Mouse (Mus musculus): ENCODE measurements around the gene Cdc14a. TPM values are rescaled to one million over a fixed set of nuclear protein-coding genes. Genes with fewer than 3 reads are reported as not detected.

The Cdc14a gene
- polyA plus RNA-seq, 1 experiment from 2014 or later, result 2.9 TPM

- Histone ChIP-seq H3K9me3 (ENCODE audit: control insufficient read depth, low read length) (no peaks in the 10 kb centered on the region), H3K36me3 (ENCODE audit: control insufficient read depth, insufficient read depth, low read length) (no peaks in the 10 kb centered on the region), H3K27ac (ENCODE audit: low read depth, low read length) (no peak overlapping the region), H3K4me3 (ENCODE audit: low read length) (no peak overlapping the region), H3K27me3 (replicated peaks; ENCODE audit: control insufficient read depth, insufficient read depth, low read length) (no peaks in the 10 kb centered on the region), H3K4me2 (ENCODE audit: low read length) (no peak overlapping the region), H3K9ac (ENCODE audit: low read depth, low read length) (no peak overlapping the region), H3K4me1 (ENCODE audit: control insufficient read depth, insufficient read depth, low read depth, low read length) (no peaks in the 10 kb centered on the region; the same call in 1 of the 2 replicates)
- 74% methylated on average over 11 of the region's 11 CpGs for WGBS
- no peak for ATAC-seq
These were observed 22.4 kb downstream of the Cdc14a start for GRCm38 (mm10) chr3:116401436-116401835.

GRCm38 (mm10) chr3:116399349-116400090 lies 24.3 kb downstream of the Cdc14a start:
- H3K4me3 ChIP-seq (ENCODE audit: low read length), result no peak overlapping the region
- no peaks in the 10 kb centered on the region for H3K9me3 ChIP-seq (ENCODE audit: control insufficient read depth, low read length)
- peak overlapping the region; percentile 20; the same call in 1 of the 2 replicates for H3K4me2 ChIP-seq (ENCODE audit: low read length)
- ATAC-seq, result 0 out of 2 replicates have a peak, but pooled peaks have one; percentile 30
- H3K4me1 ChIP-seq (ENCODE audit: control insufficient read depth, insufficient read depth, low read depth, low read length), result no peaks in the 10 kb centered on the region; the same call in 1 of the 2 replicates
- H3K36me3 ChIP-seq (ENCODE audit: control insufficient read depth, insufficient read depth, low read length), result no peaks in the 10 kb centered on the region
- no peak overlapping the region for H3K9ac ChIP-seq (ENCODE audit: low read depth, low read length)
- H3K27me3 ChIP-seq (replicated peaks; ENCODE audit: control insufficient read depth, insufficient read depth, low read length), result no peaks in the 10 kb centered on the region
- WGBS, result 65% methylated on average over 22 of the region's 22 CpGs
- H3K27ac ChIP-seq (ENCODE audit: low read depth, low read length), result no peak overlapping the region

GRCm38 (mm10) chr3:116398543-116398942 lies 25.3 kb downstream of the Cdc14a start:
- Histone ChIP-seq H3K27me3 (replicated peaks; ENCODE audit: control insufficient read depth, insufficient read depth, low read length) (no peaks in the 10 kb centered on the region), H3K4me3 (ENCODE audit: low read length) (no peak overlapping the region), H3K4me1 (ENCODE audit: control insufficient read depth, insufficient read depth, low read depth, low read length) (no peaks in the 10 kb centered on the region; the same call in 1 of the 2 replicates), H3K27ac (ENCODE audit: low read depth, low read length) (no peak overlapping the region), H3K36me3 (ENCODE audit: control insufficient read depth, insufficient read depth, low read length) (no peaks in the 10 kb centered on the region), H3K9ac (ENCODE audit: low read depth, low read length) (no peak overlapping the region), H3K4me2 (ENCODE audit: low read length) (peak overlapping the region; percentile 2; the same call in 1 of the 2 replicates), H3K9me3 (ENCODE audit: control insufficient read depth, low read length) (no peaks in the 10 kb centered on the region)
- WGBS, result 65% methylated on average over 10 of the region's 10 CpGs
- peak; percentile 37; the same call in 1 of the 2 replicates for ATAC-seq

GRCm38 (mm10) chr3:116397976-116398375 lies 25.9 kb downstream of the Cdc14a start:
- Histone ChIP-seq H3K4me3 (ENCODE audit: low read length) (no peak overlapping the region), H3K4me1 (ENCODE audit: control insufficient read depth, insufficient read depth, low read depth, low read length) (no peaks in the 10 kb centered on the region; the same call in 1 of the 2 replicates), H3K9ac (ENCODE audit: low read depth, low read length) (no peak overlapping the region), H3K27ac (ENCODE audit: low read depth, low read length) (no peak overlapping the region), H3K36me3 (ENCODE audit: control insufficient read depth, insufficient read depth, low read length) (no peaks in the 10 kb centered on the region), H3K27me3 (replicated peaks; ENCODE audit: control insufficient read depth, insufficient read depth, low read length) (no peaks in the 10 kb centered on the region), H3K9me3 (ENCODE audit: control insufficient read depth, low read length) (no peaks in the 10 kb centered on the region), H3K4me2 (ENCODE audit: low read length) (no peak overlapping the region)
- ATAC-seq, result no peak
- WGBS, result 54% methylated on average over 7 of the region's 7 CpGs

GRCm38 (mm10) chr3:116397341-116397740 lies 26.5 kb downstream of the Cdc14a start:
- Histone ChIP-seq H3K4me3 (ENCODE audit: low read length) (no peak overlapping the region), H3K27me3 (replicated peaks; ENCODE audit: control insufficient read depth, insufficient read depth, low read length) (no peaks in the 10 kb centered on the region), H3K4me1 (ENCODE audit: control insufficient read depth, insufficient read depth, low read depth, low read length) (no peaks in the 10 kb centered on the region; the same call in 1 of the 2 replicates), H3K9ac (ENCODE audit: low read depth, low read length) (no peak overlapping the region), H3K36me3 (ENCODE audit: control insufficient read depth, insufficient read depth, low read length) (no peaks in the 10 kb centered on the region), H3K9me3 (ENCODE audit: control insufficient read depth, low read length) (no peaks in the 10 kb centered on the region), H3K4me2 (ENCODE audit: low read length) (no peak overlapping the region), H3K27ac (ENCODE audit: low read depth, low read length) (no peak overlapping the region)
- no peak for ATAC-seq
- WGBS, result 89% methylated on average over 6 of the region's 6 CpGs

- no peak overlapping the region for H3K27ac ChIP-seq (ENCODE audit: low read depth, low read length)
- WGBS, result 89% methylated on average over 3 of the region's 3 CpGs
- no peaks in the 10 kb centered on the region for H3K9me3 ChIP-seq (ENCODE audit: control insufficient read depth, low read length)
- no peak overlapping the region for H3K4me2 ChIP-seq (ENCODE audit: low read length)
- no peak overlapping the region for H3K4me3 ChIP-seq (ENCODE audit: low read length)
- H3K9ac ChIP-seq (ENCODE audit: low read depth, low read length), result no peak overlapping the region
- H3K36me3 ChIP-seq (ENCODE audit: control insufficient read depth, insufficient read depth, low read length), result no peaks in the 10 kb centered on the region
- H3K4me1 ChIP-seq (ENCODE audit: control insufficient read depth, insufficient read depth, low read depth, low read length), result no peaks in the 10 kb centered on the region; the same call in 1 of the 2 replicates
- no peak for ATAC-seq
- H3K27me3 ChIP-seq (replicated peaks; ENCODE audit: control insufficient read depth, insufficient read depth, low read length), result no peaks in the 10 kb centered on the region
These were observed 27.3 kb downstream of the Cdc14a start for GRCm38 (mm10) chr3:116396571-116396970.

- H3K36me3 ChIP-seq (ENCODE audit: control insufficient read depth, insufficient read depth, low read length), result no peaks in the 10 kb centered on the region
- H3K4me3 ChIP-seq (ENCODE audit: low read length), result no peak overlapping the region
- no peak overlapping the region for H3K4me2 ChIP-seq (ENCODE audit: low read length)
- H3K27me3 ChIP-seq (replicated peaks; ENCODE audit: control insufficient read depth, insufficient read depth, low read length), result no peaks in the 10 kb centered on the region
- WGBS, result 89% methylated on average over 5 of the region's 5 CpGs
- ATAC-seq, result no peak
- no peaks in the 10 kb centered on the region; the same call in 1 of the 2 replicates for H3K4me1 ChIP-seq (ENCODE audit: control insufficient read depth, insufficient read depth, low read depth, low read length)
- no peak overlapping the region for H3K9ac ChIP-seq (ENCODE audit: low read depth, low read length)
- H3K27ac ChIP-seq (ENCODE audit: low read depth, low read length), result no peak overlapping the region
- no peaks in the 10 kb centered on the region for H3K9me3 ChIP-seq (ENCODE audit: control insufficient read depth, low read length)
These were observed 28.9 kb downstream of the Cdc14a start for GRCm38 (mm10) chr3:116394885-116395390.

- Histone ChIP-seq H3K9ac (ENCODE audit: low read depth, low read length) (no peak overlapping the region), H3K4me1 (ENCODE audit: control insufficient read depth, insufficient read depth, low read depth, low read length) (no peaks in the 10 kb centered on the region), H3K4me2 (ENCODE audit: low read length) (no peak overlapping the region), H3K27ac (ENCODE audit: low read depth, low read length) (no peak overlapping the region), H3K27me3 (replicated peaks; ENCODE audit: control insufficient read depth, insufficient read depth, low read length) (no peaks in the 10 kb centered on the region), H3K9me3 (ENCODE audit: control insufficient read depth, low read length) (no peaks in the 10 kb centered on the region), H3K4me3 (ENCODE audit: low read length) (no peak overlapping the region), H3K36me3 (ENCODE audit: control insufficient read depth, insufficient read depth, low read length) (no peaks in the 10 kb centered on the region)
- no peak for ATAC-seq
- 79% methylated on average over 10 of the region's 10 CpGs for WGBS
These were observed 32.4 kb downstream of the Cdc14a start for GRCm38 (mm10) chr3:116391399-116391798.

Measured in hindbrain, embryonic 16.5 days (tissue).